Mouse (Mus musculus) bone marrow macrophage, adult 2 months (primary cell): ENCODE data around the gene Spsb1. TPM values are rescaled to one million over a fixed set of nuclear protein-coding genes. Genes with fewer than 3 reads are reported as not detected.
A peak's percentile ranks its signal among the peaks of the same experiment; 100 is the strongest.

Experiments
- H3K27ac ChIP-seq: 2 replicates; pipeline ENCODE4 v1.5.1; 2012; ENCODE audit warnings: low read depth, low read length; ENCODE audit not compliant: insufficient read depth
- H3K4me1 ChIP-seq: 2 replicates; pipeline ENCODE4 v1.6.1; 2012; ENCODE audit warnings: low read length; ENCODE audit not compliant: control insufficient read depth, insufficient read depth
- H3K4me3 ChIP-seq: 2 replicates; pipeline ENCODE4 v1.5.1; 2012; ENCODE audit warnings: mild to moderate bottlenecking, low read length, moderate library complexity; ENCODE audit not compliant: insufficient read depth
- CTCF ChIP-seq: IDR thresholded peaks from 2 replicates; pipeline ENCODE4 v1.5.1; 2012; ENCODE audit warnings: low read depth, mild to moderate bottlenecking, low read length, moderate library complexity
- POLR2A ChIP-seq: IDR thresholded peaks from 2 replicates; pipeline ENCODE4 v1.6.1; 2012; ENCODE audit warnings: mild to moderate bottlenecking, low read depth, low read length, borderline replicate concordance
- polyA plus RNA-seq: library from polyadenylated mRNA; stranded (reverse); fragments of >200 nt; gene quantifications from 2 replicates; pipeline ENCODE4 v1.2.4, GENCODE M21; 2012; ENCODE audit not compliant: missing spikeins, insufficient read depth, insufficient read length

Gene Spsb1
- polyA plus RNA-seq, 1 experiment, result 1.2 TPM

- no peak for TF ChIP-seq CTCF
- TF ChIP-seq POLR2A, result no peak
- Histone ChIP-seq H3K4me3 (peak overlapping the region; percentile 45), H3K4me1 (no peaks in the 10 kb centered on the region), H3K27ac (no peak overlapping the region)
These were observed 788 bp upstream of the Spsb1 start for GRCm38 (mm10) chr4:149955631-149956030.

DNA sequence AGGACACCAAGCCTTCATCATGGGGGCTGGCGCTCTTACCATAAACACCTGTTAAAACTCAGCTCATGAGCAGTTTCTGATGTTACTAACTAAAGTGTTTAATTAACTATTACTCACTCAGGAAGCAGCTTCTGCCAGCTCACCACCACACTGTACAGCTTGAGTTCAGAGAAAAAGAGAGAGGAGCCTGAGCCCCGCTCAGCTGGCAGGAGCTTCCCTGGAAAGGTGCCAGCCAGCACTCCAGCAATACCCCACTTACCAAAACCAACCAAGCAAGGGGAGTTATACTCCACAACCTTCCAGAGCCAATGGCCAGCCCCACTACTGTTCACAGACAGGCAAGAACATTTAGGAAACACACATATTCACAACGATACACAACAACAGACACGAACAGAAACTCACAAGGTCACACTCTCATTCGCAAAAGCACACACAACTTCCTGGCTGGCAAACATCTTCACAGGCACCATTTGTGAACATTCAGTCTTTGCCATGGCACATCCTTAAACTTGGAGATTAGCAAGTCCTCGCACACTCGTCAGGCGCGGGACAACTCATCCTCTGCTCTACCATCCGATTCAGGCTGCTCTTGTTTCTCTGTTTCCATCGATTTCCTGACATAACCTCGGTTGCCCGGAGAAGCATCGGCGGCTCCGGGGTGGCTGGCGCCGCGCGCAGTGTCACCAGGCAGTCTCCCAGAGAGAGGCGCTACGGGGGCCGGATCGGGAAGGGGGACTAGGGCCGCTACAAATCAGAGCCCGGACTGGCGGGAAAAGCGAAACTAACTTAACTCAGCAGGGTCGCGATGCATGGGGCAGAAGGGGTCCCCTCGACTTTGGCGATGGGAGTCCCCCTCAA is 992 bp downstream of the Spsb1 start:
- no peak for TF ChIP-seq CTCF
- TF ChIP-seq POLR2A, result no peak
- no peak overlapping the region for H3K27ac ChIP-seq
- no peaks in the 10 kb centered on the region for H3K4me1 ChIP-seq
- peak overlapping the region; percentile 58 for H3K4me3 ChIP-seq

DNA sequence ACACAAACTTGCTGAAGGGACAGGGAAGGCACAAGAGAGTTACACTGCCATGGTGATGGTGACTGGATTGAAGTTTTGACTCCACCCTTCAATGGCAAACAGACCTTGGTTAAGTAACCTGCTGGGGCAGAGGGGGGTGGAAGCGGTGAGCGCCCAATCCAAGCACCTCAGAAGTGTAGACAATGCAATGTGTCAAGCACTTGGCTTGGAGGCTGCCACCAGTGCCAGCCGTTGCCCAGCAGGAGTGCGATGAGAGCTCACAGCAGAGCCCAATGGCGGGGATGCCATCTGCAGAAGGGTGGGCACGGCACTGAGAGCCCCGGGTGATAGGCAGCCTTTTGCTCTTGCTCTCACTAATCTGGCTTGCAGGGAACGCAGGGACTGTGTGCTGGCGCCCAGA is 2.6 kb downstream of the Spsb1 start:
- no peak overlapping the region for H3K27ac ChIP-seq
- TF ChIP-seq POLR2A (no peak), CTCF (no peak)
- no peak overlapping the region for H3K4me3 ChIP-seq
- H3K4me1 ChIP-seq, result no peaks in the 10 kb centered on the region

DNA sequence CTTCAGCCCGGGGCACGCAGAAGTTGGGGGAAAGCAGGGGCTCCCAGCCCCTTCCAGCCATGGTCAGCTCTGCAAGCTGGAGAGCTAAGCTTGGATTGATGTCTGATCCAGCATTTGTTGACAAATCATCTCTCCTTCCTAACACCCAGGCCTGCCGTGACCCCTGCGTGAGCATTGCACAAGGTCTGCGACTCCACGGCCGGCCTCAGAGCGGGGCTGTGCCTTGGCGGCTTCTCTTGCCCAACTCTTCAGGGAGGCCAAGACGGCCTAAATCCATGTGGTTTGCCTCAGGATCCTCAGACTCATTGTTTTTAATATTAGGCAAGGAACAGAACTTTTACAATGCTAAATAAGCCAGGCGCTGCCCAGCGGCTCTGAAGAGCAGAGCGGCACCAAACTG is 3.6 kb downstream of the Spsb1 start:
- no peak overlapping the region for H3K4me3 ChIP-seq
- no peaks in the 10 kb centered on the region for H3K4me1 ChIP-seq
- no peak overlapping the region for H3K27ac ChIP-seq
- no peak for TF ChIP-seq POLR2A
- TF ChIP-seq CTCF, result no peak

DNA sequence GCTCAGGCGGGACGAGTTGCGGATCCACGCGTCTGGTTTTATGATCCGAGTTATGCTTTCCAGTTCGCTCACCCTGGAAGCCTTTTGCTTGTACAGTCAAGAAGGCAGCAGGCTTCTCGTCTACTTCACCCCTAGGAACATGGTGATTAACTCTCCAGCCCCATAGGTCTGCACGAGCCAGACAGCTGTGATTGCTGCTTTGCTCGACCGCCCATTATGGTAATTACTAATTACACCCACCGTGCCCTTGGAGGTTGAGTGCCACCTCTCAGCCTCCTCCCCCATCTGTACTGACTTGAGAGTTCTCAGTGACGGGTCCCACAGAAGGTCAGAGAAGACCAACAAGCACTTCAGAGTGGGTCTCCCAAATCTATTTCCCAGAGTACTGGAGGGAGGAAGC is 5.2 kb downstream of the Spsb1 start:
- TF ChIP-seq CTCF (no peak), POLR2A (no peak)
- Histone ChIP-seq H3K4me3 (no peak overlapping the region), H3K27ac (no peak overlapping the region), H3K4me1 (no peaks in the 10 kb centered on the region)

DNA sequence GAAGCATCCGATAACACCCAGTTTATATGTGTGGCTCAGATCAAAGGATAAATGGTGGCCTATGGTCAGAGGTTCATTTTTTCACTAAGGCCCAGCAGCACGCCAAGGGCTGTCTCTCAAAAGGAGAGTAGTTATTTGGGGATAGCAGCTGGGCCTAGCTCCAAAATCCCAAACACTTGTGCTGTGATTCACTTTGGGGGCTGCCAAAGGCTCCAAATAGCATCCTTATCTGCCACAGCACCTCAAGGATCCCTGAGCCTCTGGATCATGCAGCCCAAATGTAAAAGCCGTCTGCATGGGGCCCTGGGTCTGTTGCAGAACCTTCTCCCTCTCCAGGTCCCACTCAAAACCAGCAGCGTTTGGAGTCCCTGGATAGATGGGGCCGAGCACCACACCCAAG is 6.7 kb downstream of the Spsb1 start:
- Histone ChIP-seq H3K27ac (no peak overlapping the region), H3K4me1 (peaks cover 3% of the 10 kb centered on the region; the same call in 1 of the 2 replicates), H3K4me3 (no peak overlapping the region)
- TF ChIP-seq POLR2A (no peak), CTCF (no peak)

GRCm38 (mm10) chr4:149947396-149947795 is 7.4 kb downstream of the Spsb1 start:
- Histone ChIP-seq H3K27ac (no peak overlapping the region), H3K4me3 (no peak overlapping the region), H3K4me1 (peaks cover 3% of the 10 kb centered on the region; the same call in 1 of the 2 replicates)
- no peak for TF ChIP-seq CTCF
- no peak for TF ChIP-seq POLR2A

- H3K4me1 ChIP-seq, result peaks cover 3% of the 10 kb centered on the region; the same call in 1 of the 2 replicates
- no peak for TF ChIP-seq POLR2A
- no peak for TF ChIP-seq CTCF
- no peak overlapping the region for H3K27ac ChIP-seq
- no peak overlapping the region for H3K4me3 ChIP-seq
These were observed 9.6 kb downstream of the Spsb1 start for GRCm38 (mm10) chr4:149945194-149945593.

GRCm38 (mm10) chr4:149944214-149944613 is 10.6 kb downstream of the Spsb1 start:
- no peak for TF ChIP-seq CTCF
- no peak for TF ChIP-seq POLR2A
- H3K27ac ChIP-seq, result no peak overlapping the region
- H3K4me1 ChIP-seq, result peaks cover 3% of the 10 kb centered on the region; the same call in 1 of the 2 replicates
- H3K4me3 ChIP-seq, result no peak overlapping the region
